Mouse (Mus musculus): ENCODE data around the gene Rhbdf1. TPM values are rescaled to one million over a fixed set of nuclear protein-coding genes. Genes with fewer than 3 reads are reported as not detected.

The Rhbdf1 gene
- total and polyA plus RNA-seq, 3 experiments, result 2.9 to 14.3 TPM; not detected in 1

DNA sequence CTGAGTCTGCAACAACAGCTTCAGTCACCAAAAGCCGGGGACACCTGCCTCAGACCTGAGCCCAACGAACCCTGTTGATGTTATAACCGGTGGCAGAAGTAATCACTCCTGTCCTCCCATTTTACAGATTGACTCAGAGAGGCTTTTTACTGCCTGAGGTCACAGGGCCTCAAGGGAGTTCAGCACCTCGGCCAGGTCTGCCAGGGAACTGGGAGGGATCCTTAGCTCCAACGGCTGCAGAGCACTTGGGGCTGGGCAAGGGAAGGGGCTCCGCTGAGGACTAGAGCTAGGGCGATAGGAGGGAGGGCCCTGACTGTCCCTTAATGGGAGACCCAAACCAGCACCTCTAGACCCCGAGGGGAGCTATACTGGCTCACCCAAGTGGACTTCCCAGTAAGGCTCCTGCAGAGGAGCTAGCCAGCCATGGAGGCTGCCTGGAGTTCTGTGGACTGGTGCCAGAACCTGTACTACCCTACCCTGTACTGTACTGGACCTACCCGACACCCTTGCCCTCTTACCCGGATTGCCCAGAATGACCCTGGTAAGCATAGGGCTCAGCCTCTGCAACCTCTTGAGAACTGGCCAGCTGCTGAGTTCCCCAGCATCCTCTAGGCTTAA is 1.4 kb downstream of the Rhbdf1 start:
- DNase-seq (ENCODE audit: low read depth, low spot score), result peak; percentile 49
- peaks cover 7 to 17% of the 10 kb centered on the region in 2 experiments for H3K4me1 ChIP-seq (ENCODE audit: control insufficient read depth in 1 of 2, insufficient read depth in 2 of 2, low read length in 2 of 2)
- H3K79me2 ChIP-seq (ENCODE audit: control insufficient read depth, insufficient read depth, low read length, poor library complexity), result peaks cover 3% of the 10 kb centered on the region; the same call in 1 of the 2 replicates
- H3K27me3 ChIP-seq (ENCODE audit: control insufficient read depth in 1 of 2, insufficient read depth in 2 of 2, low read length in 2 of 2), result peaks cover 10 to 14% of the 10 kb centered on the region in 2 experiments
- peaks cover 0 to 9% of the 10 kb centered on the region in 2 experiments; a peak in 2 of 4 replicates for H3K36me3 ChIP-seq (ENCODE audit: control insufficient read depth in 1 of 2, insufficient read depth in 2 of 2, low read length in 2 of 2)
- H3K9me3 ChIP-seq (replicated peaks; ENCODE audit: insufficient read depth, low read length), result no peaks in the 10 kb centered on the region
- H3K27ac ChIP-seq (ENCODE audit: control insufficient read depth, low read depth, low read length), result no peak overlapping the region
- H3K9ac ChIP-seq (ENCODE audit: control insufficient read depth, low read depth, low read length, poor library complexity, severe bottlenecking), result no peak overlapping the region
- H3K4me3 ChIP-seq (ENCODE audit: control insufficient read depth in 1 of 2, insufficient read depth in 1 of 2, low read depth in 2 of 2, low read length in 2 of 2), result peak overlapping the region in 1 of 2 experiments; percentile 60; a peak in 2 of 4 replicates
- TF ChIP-seq MAZ (IDR thresholded peaks at IDR 0.05; ENCODE audit: low read depth, low read length), result no peak
- TF ChIP-seq GATA1 (IDR thresholded peaks at IDR 0.05; ENCODE audit: low read depth, low read length), result no peak
- TF ChIP-seq KAT2A (conservative IDR thresholded peaks at IDR 0.05; ENCODE audit: low read depth, low read length), result no peak
- no peak for TF ChIP-seq ETS1 (IDR thresholded peaks at IDR 0.05; ENCODE audit: low read depth, low read length)
- no peak for TF ChIP-seq MAX (IDR thresholded peaks at IDR 0.05; ENCODE audit: low read length)

DNA sequence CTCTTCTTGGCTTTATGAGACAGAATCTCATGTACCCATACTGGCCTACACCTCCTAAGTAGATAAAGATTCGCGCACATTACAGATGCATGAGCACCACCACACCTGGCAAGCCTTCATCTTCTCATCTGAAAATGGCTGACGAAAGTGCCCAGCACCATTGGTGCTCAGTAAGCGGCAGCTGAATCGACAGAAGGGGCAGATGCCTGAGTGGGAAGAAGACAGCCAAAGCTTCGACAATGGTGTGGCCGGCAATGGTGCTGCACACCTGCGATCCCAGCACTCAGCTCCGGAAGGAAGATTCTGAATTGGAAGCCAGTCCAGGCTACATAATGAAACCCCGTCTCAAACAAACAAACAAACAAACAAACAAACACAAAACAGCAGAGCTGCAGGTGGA is 2.8 kb downstream of the Rhbdf1 start:
- no peak for DNase-seq (ENCODE audit: low read depth, low spot score)
- H3K36me3 ChIP-seq (ENCODE audit: control insufficient read depth in 1 of 2, insufficient read depth in 2 of 2, low read length in 2 of 2), result no peaks in the 10 kb centered on the region
- H3K4me1 ChIP-seq (ENCODE audit: control insufficient read depth in 1 of 2, insufficient read depth in 2 of 2, low read length in 2 of 2), result peaks cover 0 to 4% of the 10 kb centered on the region in 2 experiments; a peak in 1 of 4 replicates
- no peaks in the 10 kb centered on the region for H3K9me3 ChIP-seq (replicated peaks; ENCODE audit: insufficient read depth, low read length)
- peaks cover 3% of the 10 kb centered on the region; the same call in 1 of the 2 replicates for H3K79me2 ChIP-seq (ENCODE audit: control insufficient read depth, insufficient read depth, low read length, poor library complexity)
- H3K4me3 ChIP-seq (ENCODE audit: control insufficient read depth in 1 of 2, insufficient read depth in 1 of 2, low read depth in 2 of 2, low read length in 2 of 2), result no peak overlapping the region
- H3K27me3 ChIP-seq (ENCODE audit: control insufficient read depth in 1 of 2, insufficient read depth in 2 of 2, low read length in 2 of 2), result peaks cover 10 to 14% of the 10 kb centered on the region in 2 experiments
- no peak overlapping the region for H3K9ac ChIP-seq (ENCODE audit: control insufficient read depth, low read depth, low read length, poor library complexity, severe bottlenecking)
- TF ChIP-seq MYB (IDR thresholded peaks at IDR 0.05; ENCODE audit: low read depth, low read length), result no peak
- no peak for TF ChIP-seq EP300 (IDR thresholded peaks at IDR 0.05; ENCODE audit: low read depth in 1 of 2, low read length in 2 of 2)
- no peak for TF ChIP-seq NELFE (IDR thresholded peaks at IDR 0.05; ENCODE audit: low read depth, low read length)
- TF ChIP-seq GATA1 (IDR thresholded peaks at IDR 0.05; ENCODE audit: low read depth, low read length), result no peak
- no peak for TF ChIP-seq SIN3A (IDR thresholded peaks at IDR 0.05; ENCODE audit: low read length)
- no peak for TF ChIP-seq POLR2AphosphoS5 (IDR thresholded peaks at IDR 0.05; ENCODE audit: borderline replicate concordance, low read depth, low read length)
- no peak for TF ChIP-seq ELF1 (IDR thresholded peaks at IDR 0.05; ENCODE audit: low read depth, low read length)
- no peak for TF ChIP-seq RCOR1 (IDR thresholded peaks at IDR 0.05; ENCODE audit: low read depth, low read length)
- TF ChIP-seq NRF1 (IDR thresholded peaks at IDR 0.05; ENCODE audit: insufficient read depth, low read depth, low read length, poor library complexity, severe bottlenecking), result no peak
- TF ChIP-seq ZKSCAN1 (IDR thresholded peaks at IDR 0.05; ENCODE audit: low read depth, low read length), result no peak
- no peak for TF ChIP-seq POLR2AphosphoS2 (IDR thresholded peaks at IDR 0.05; ENCODE audit: low read length)
- no peak for TF ChIP-seq CTCF (IDR thresholded peaks at IDR 0.05 in 2 of 3, conservative IDR thresholded peaks at IDR 0.05 in 1 of 3; ENCODE audit: control insufficient read depth in 1 of 3, insufficient read depth in 1 of 3, low read depth in 2 of 3, low read length in 3 of 3, poor library complexity in 1 of 3, severe bottlenecking in 1 of 3)
- no peak for TF ChIP-seq ETS1 (IDR thresholded peaks at IDR 0.05; ENCODE audit: low read depth, low read length)
- TF ChIP-seq CHD2 (IDR thresholded peaks at IDR 0.05; ENCODE audit: low read length), result no peak
- TF ChIP-seq RAD21 (IDR thresholded peaks at IDR 0.05; ENCODE audit: low read depth, low read length), result no peak
- no peak for TF ChIP-seq GABPA (IDR thresholded peaks at IDR 0.05; ENCODE audit: low read depth, low read length)
- no peak for TF ChIP-seq TCF12 (IDR thresholded peaks at IDR 0.05; ENCODE audit: low read depth, low read length)
- no peak for TF ChIP-seq USF2 (IDR thresholded peaks at IDR 0.05; ENCODE audit: borderline replicate concordance in 1 of 2, insufficient read depth in 1 of 2, low read depth in 1 of 2, low read length in 2 of 2)
- no peak for TF ChIP-seq MYC (IDR thresholded peaks at IDR 0.05; ENCODE audit: low read depth, low read length)
- TF ChIP-seq MAZ (IDR thresholded peaks at IDR 0.05; ENCODE audit: low read depth, low read length), result no peak
- no peak overlapping the region for H3K27ac ChIP-seq (ENCODE audit: control insufficient read depth, low read depth, low read length)

Data from MEL (cell line).